Mouse (Mus musculus) skeletal muscle tissue, adult 2 months (tissue): ENCODE results near the gene Fam149a.
"Not testable (repeated sequence)": the region's sequence is repeated elsewhere in the genome, so short reads cannot be mapped to it uniquely, and the experiment has no call there.

Experiments
- DNase-seq: peaks from one replicate; pipeline ENCODE4 v3.0.0-alpha.2; 2012; ENCODE audit warnings: low read depth, low spot score

Gene Fam149a

GRCm38 (mm10) chr8:45332685-45333409 is 49.2 kb downstream of the Fam149a start, which contains the start of gene Cyp4v3:
Cyp4v3 (minus strand) TSS chr8:45333216.
- DNase-seq, result peak; percentile 63

- DNase-seq, result no peak
These were observed 51.2 kb downstream of the Fam149a start for GRCm38 (mm10) chr8:45330856-45331255.

DNA sequence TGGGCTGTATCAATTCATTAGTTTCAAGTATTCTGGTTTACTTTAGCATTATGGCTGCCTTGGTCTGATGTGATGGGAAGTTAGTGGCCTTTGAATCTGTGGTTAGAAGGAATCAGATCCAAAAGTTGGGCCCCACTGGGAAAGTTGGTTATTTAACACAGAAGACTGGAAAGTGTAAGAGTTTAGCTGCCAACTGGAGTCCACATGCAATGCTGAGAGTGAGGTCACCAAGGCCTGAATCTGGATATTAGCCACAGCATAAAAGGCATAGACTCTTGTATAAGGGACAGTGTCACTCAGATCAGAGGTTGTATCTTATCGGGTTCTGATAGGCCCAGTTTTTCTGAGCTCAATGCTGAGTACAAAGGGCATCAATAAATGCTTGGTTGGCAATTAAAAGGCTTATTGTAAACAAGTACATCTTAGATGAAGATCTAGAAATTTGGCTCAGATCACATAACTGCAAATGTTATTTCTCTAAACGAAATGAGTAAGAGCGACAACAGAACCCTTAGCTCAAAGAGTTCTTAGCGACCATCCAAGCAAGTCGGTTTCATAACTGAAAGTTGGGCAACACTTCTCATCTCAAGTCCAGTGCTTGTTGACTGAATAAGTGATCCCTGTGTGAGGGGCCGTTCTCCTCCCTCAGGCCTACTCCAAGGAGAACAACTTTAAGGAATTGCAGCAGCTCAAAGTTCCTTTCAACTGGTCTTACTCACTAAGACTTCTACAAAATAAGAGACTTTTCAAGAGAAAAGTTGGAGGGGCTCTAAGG is 52.7 kb downstream of the Fam149a start:
- DNase-seq, result peak; percentile 25

- not testable (repeated sequence) for DNase-seq
These were observed 55.0 kb downstream of the Fam149a start for GRCm38 (mm10) chr8:45327076-45327475.

- no peak for DNase-seq
These were observed 57.9 kb downstream of the Fam149a start for GRCm38 (mm10) chr8:45324151-45324550.

DNA sequence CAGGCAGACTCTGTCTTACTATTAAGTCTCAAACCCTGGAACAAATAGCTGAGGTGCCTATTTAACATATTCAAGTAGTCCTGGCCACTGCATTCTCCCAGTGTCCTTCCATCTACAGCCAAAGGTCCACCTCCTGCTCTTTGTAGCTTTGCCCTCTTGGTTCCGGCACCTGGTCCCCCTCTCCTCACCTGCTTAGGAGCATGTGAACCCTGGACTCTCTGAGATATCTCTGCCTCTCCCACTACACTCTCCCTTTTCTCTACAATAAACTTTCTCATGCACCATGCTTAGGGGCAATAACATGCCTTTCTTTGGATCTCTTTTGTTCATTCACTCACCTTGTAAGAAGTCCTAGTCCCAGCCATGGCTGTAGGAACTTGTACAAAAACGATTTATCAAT is 60.7 kb downstream of the Fam149a start:
- DNase-seq, result no peak

GRCm38 (mm10) chr8:45320930-45321329 is 61.2 kb downstream of the Fam149a start:
- no peak for DNase-seq

DNA sequence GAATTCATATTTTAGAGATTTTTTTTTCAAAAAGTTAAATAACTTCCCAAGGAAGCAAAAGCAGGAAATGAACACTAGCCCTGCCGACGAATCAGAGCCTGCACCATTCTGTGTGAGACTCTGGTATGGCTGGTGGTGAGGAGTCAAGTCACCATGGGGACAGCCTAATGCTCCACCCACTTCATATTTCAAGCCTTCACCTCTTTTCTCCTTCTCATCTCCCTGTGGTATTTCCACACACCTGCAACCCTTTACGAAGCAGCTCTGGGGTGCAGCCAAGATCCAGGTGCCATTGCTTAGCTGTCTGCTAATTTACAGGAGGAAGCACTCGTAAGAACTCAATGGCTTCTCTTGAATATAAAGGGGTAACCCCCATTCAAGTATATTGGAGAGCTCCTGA is 71.1 kb downstream of the Fam149a start:
- DNase-seq, result no peak

- no peak for DNase-seq
These were observed 73.7 kb downstream of the Fam149a start, which contains the start of gene Gm45753 for GRCm38 (mm10) chr8:45308366-45308765. Gm45753 (minus strand) TSS chr8:45308466.

GRCm38 (mm10) chr8:45305479-45305878 is 76.6 kb downstream of the Fam149a start:
- DNase-seq, result no peak

DNA sequence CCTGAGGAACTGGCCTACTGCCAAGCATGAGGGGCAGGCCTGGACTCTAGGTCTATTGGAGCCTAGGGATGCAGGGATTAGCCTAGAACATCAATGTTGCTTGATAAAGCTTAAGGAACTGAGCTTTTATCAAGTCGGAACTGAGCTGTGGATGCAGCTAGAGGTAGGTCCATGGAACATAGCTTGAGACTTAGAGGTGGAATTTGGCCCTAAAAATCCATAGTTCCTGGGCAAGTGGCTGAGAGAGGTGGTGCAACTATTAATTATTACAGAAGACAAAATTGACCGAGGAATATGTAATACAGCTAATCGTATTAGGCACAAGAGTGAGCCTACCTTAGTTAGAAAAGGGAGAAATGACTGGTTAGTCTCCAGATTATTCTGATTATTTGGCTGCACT is 77.7 kb downstream of the Fam149a start:
- no peak for DNase-seq

GRCm38 (mm10) chr8:45302390-45302789 is 79.7 kb downstream of the Fam149a start:
- DNase-seq, result no peak

- DNase-seq, result no peak
These were observed 86.8 kb downstream of the Fam149a start for GRCm38 (mm10) chr8:45295276-45295675.

- DNase-seq, result no peak
These were observed 87.4 kb downstream of the Fam149a start, which contains the start of gene Klkb1 for GRCm38 (mm10) chr8:45294687-45295086. Klkb1 (minus strand) TSS chr8:45294859.

DNA sequence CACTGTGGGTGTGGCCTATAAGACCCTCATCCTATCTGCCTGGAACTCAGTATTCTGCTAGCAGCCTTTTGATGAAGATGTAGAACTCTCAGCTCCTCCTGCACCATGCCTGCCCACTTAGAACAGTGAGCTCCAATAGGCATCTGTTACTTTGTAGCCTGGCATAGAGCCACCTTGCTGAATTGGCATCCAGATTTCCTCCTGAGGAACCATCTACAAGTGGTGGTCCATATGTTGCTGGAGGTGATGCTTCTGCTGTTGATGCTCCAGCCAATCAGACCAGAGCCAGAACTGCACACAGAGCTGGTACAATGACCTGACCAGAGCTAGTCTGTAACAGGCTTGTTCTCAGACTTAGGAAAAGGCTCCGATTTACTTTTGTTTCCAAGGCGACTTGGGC is 90.3 kb downstream of the Fam149a start:
- DNase-seq, result no peak
